Mouse (Mus musculus) hindbrain, embryonic 11.5 days (tissue): Measurements from ENCODE around the gene Ttll7. TPM values are rescaled to one million over a fixed set of nuclear protein-coding genes. Genes with fewer than 3 reads are reported as not detected.

Experiments used
- ATAC-seq: fragments of 200-750 bp; cut with Nextera tagmentation; 2 replicates; pipeline ENCODE4 v1.8.0; 2017; ENCODE audit warnings: mild to moderate bottlenecking, moderate TSS enrichment, moderate library complexity; ENCODE audit not compliant: low FRiP score
- DNase-seq: peaks from one replicate; pipeline ENCODE4 v3.0.0-alpha.2; 2015; ENCODE audit warnings: low spot score
- H3K27ac ChIP-seq: fragments of 300-500 bp; sonication (generic); 2 replicates; pipeline ENCODE4 v1.5.1; 2014; ENCODE audit warnings: mild to moderate bottlenecking, low read depth, low read length
- H3K27me3 ChIP-seq: fragments of 300-500 bp; sonication (generic); 2 replicates; pipeline ENCODE4 v1.6.1; 2014; ENCODE audit warnings: mild to moderate bottlenecking, low read length, moderate library complexity, mixed read lengths; ENCODE audit not compliant: control insufficient read depth, insufficient read depth
- H3K36me3 ChIP-seq: fragments of 300-500 bp; sonication (generic); 2 replicates; pipeline ENCODE4 v1.6.1; 2014; ENCODE audit warnings: mild to moderate bottlenecking, low read length, moderate library complexity, mixed read lengths; ENCODE audit not compliant: control insufficient read depth, insufficient read depth
- H3K4me1 ChIP-seq: fragments of 300-500 bp; sonication (generic); replicated peaks from 2 replicates; pipeline ENCODE4 v1.6.1; 2014; ENCODE audit warnings: low read length, mixed read lengths; ENCODE audit not compliant: control insufficient read depth, insufficient read depth
- H3K4me2 ChIP-seq: fragments of 300-500 bp; sonication (generic); replicated peaks from 2 replicates; pipeline ENCODE4 v1.6.1; 2014; ENCODE audit warnings: mild to moderate bottlenecking, low read depth, low read length
- H3K4me3 ChIP-seq: fragments of 300-500 bp; sonication (generic); 2 replicates; pipeline ENCODE4 v1.5.1; 2014; ENCODE audit warnings: low read depth, low read length
- H3K9ac ChIP-seq: fragments of 300-500 bp; sonication (generic); 2 replicates; pipeline ENCODE4 v1.6.1; 2014; ENCODE audit warnings: low read depth, low read length
- H3K9me3 ChIP-seq: fragments of 300-500 bp; sonication (generic); 2 replicates; pipeline ENCODE4 v1.6.1; 2016; ENCODE audit warnings: low read length; ENCODE audit not compliant: control insufficient read depth
- WGBS: fragments of 180-500 bp; shearing (Covaris S2); extraction: QIAGEN DNeasy Blood & Tissue Kit; methylation state at CpG from one replicate; pipeline ENCODE4 v1.1.7; 2014; 5-methylcytosine and 5-hydroxymethylcytosine counted together
- polyA plus RNA-seq: library from polyadenylated mRNA; unstranded; fragments of >200 nt; fragmentation: Nextera tagmentation; extraction: Ambion mirVana; gene quantifications from 2 replicates; pipeline ENCODE4 v1.2.1, GENCODE M21; 2014

The Ttll7 gene
- polyA plus RNA-seq, 1 experiment from 2014 or later, result 9.7 TPM

GRCm38 (mm10) chr3:147030266-147030880, 178.2 kb downstream of the Ttll7 start:
- H3K36me3 ChIP-seq, result no peaks in the 10 kb centered on the region
- no peaks in the 10 kb centered on the region for H3K9me3 ChIP-seq
- H3K9ac ChIP-seq, result no peak overlapping the region
- no peak overlapping the region for H3K27ac ChIP-seq
- H3K4me2 ChIP-seq, result no peak overlapping the region
- H3K4me3 ChIP-seq, result no peak overlapping the region
- H3K27me3 ChIP-seq, result no peaks in the 10 kb centered on the region
- ATAC-seq (no peak), DNase-seq (no peak)
- H3K4me1 ChIP-seq, result no peaks in the 10 kb centered on the region
- 58% methylated on average over 11 of the region's 11 CpGs for WGBS

Other genes starting within 250 kb of the Ttll7 start
- not detected in 2 replicates for gene Dnase2b, start 236.8 kb upstream of the Ttll7 start, polyA plus RNA-seq
- gene 4930503B20Rik, start 201.1 kb upstream of the Ttll7 start, polyA plus RNA-seq, result not detected in 2 replicates
- gene Samd13, start 166.8 kb upstream of the Ttll7 start, polyA plus RNA-seq, result 0.56 and 0.60 TPM in 2 replicates
- 64.8 and 70.8 TPM in 2 replicates for gene Prkacb, start 39.4 kb upstream of the Ttll7 start, polyA plus RNA-seq